Mouse (Mus musculus) spleen, adult 18-20 months (tissue): ENCODE measurements around the gene Fcamr.

Source experiments
- DNase-seq, 2 experiments: peaks; one replicate each; pipeline ENCODE4 v3.0.0; 2022; ENCODE audit warnings: mixed read lengths in 2 of 2

The Fcamr gene

DNA sequence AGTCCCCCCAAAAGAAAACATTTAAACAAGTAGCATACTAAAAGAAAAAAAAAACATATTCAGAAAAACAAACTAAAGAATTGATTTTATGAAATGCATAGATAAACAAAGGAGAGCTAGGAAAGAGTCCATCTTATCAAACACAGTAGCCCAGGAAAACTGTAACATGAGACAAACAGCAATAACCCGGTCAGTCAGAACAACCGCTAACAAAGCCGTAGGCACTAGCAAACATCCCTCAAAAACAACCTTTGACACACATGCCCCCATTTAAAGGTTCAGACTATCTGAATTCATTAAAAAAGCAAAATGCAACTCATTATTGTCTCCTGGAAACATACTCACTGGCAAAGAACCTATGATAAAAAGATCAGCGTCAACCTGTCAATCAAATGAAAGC lies 56.8 kb downstream of the Fcamr start:
- no peak for DNase-seq

- DNase-seq: peak; percentile 57 to 75
These were observed 63.5 kb downstream of the Fcamr start for GRCm38 (mm10) chr1:130864238-130864637.
